Comparison of ENCODE assay signal across 28 mouse cellular contexts in genomic region chr17:32889611-32890010, GRCm38 (mm10). TPM values are rescaled to one million over a fixed set of nuclear protein-coding genes. Genes with fewer than 3 reads are reported as not detected.
A peak's percentile ranks its signal among the peaks of the same experiment; 100 is the strongest.
DNase-seq lines count a peak whose midpoint lies in the region; ATAC-seq and TF ChIP-seq lines count a peak whose summit lies in the region.
"Had no signal": no experiment of that assay in that cellular context is flagged by ENCODE, and none has a peak within 500 bp of the region (broad histone marks: within the 10 kb centered on the region; RNA-seq: fewer than 3 reads in every experiment).

No protein-coding gene starts in this region.

- H3K27ac ChIP-seq in heart, embryonic 15.5 days: no peak overlapping the region
- H3K27ac ChIP-seq in midbrain, embryonic 12.5 days (replicated peaks): no peak overlapping the region
- H3K27ac ChIP-seq in midbrain, embryonic 16.5 days (ENCODE audit: low read length): no peak overlapping the region
- no peak overlapping the region for H3K27ac ChIP-seq in cortical plate, adult 2 months (ENCODE audit: insufficient read depth, low read length)
- H3K27ac ChIP-seq: heart, embryonic 10.5 days; hindbrain, embryonic 10.5 days; kidney, postnatal 0 days; liver, embryonic 13.5 days; stomach, embryonic 15.5 days had no signal

- peak overlapping the region; percentile 77; the same call in 1 of the 2 replicates for H3K4me2 ChIP-seq in heart, embryonic 15.5 days
- peak overlapping the region; percentile 78; the same call in 1 of the 2 replicates for H3K4me2 ChIP-seq in midbrain, embryonic 12.5 days (replicated peaks)
- H3K4me2 ChIP-seq in midbrain, embryonic 16.5 days (ENCODE audit: low read length): no peak overlapping the region

- no peak for TF ChIP-seq POLR2A in cortical plate, adult 2 months (IDR thresholded peaks at IDR 0.05; ENCODE audit: extremely low read depth, insufficient read depth, low read length)

- 95% methylated on average over 6 of the region's 6 CpGs for WGBS in heart, embryonic 15.5 days
- 95% methylated on average over 6 of the region's 6 CpGs for WGBS in midbrain, embryonic 12.5 days
- 92% methylated on average over 6 of the region's 6 CpGs for WGBS in midbrain, embryonic 16.5 days

- TF ChIP-seq CTCF in cortical plate, adult 2 months (IDR thresholded peaks at IDR 0.05; ENCODE audit: extremely low read depth, insufficient read depth, low read length): no peak

- peaks cover 15% of the 10 kb centered on the region for H3K4me1 ChIP-seq in heart, embryonic 15.5 days (replicated peaks)
- peaks cover 16% of the 10 kb centered on the region for H3K4me1 ChIP-seq in midbrain, embryonic 12.5 days
- H3K4me1 ChIP-seq in midbrain, embryonic 16.5 days (ENCODE audit: control insufficient read depth, insufficient read depth, low read length): peaks cover 10% of the 10 kb centered on the region
- peaks cover 5% of the 10 kb centered on the region for H3K4me1 ChIP-seq in cortical plate, adult 2 months (ENCODE audit: control insufficient read depth, insufficient read depth, low read length)

- intact Hi-C loops in heart, postnatal 14 days (cut with DNase I): loop anchor here (5.0 to 10.0 kb wide), 2 partner anchors 58 to 105 kb away; partner anchors contain the start of genes Cyp4f13 and Zfp871

- ATAC-seq in heart, embryonic 15.5 days (replicated peaks; ENCODE audit: insufficient number of reproducible peaks, insufficient read depth, low FRiP score, low read depth): no peak
- no peak for ATAC-seq in midbrain, embryonic 12.5 days (ENCODE audit: low FRiP score, low read depth)
- ATAC-seq in midbrain, embryonic 16.5 days: no peak
- ATAC-seq: forebrain, embryonic 14.5 days; inflammation-experienced regulatory T-cells, adult 6 months had no signal

- no peaks in the 10 kb centered on the region for H3K9me3 ChIP-seq in heart, embryonic 15.5 days (replicated peaks)
- no peaks in the 10 kb centered on the region for H3K9me3 ChIP-seq in midbrain, embryonic 12.5 days
- no peaks in the 10 kb centered on the region for H3K9me3 ChIP-seq in midbrain, embryonic 16.5 days (replicated peaks; ENCODE audit: control insufficient read depth, low read length, poor library complexity, severe bottlenecking)
- H3K9me3 ChIP-seq: heart, embryonic 10.5 days; hindbrain, embryonic 10.5 days; liver, embryonic 13.5 days; stomach, embryonic 15.5 days had no signal

- H3K9ac ChIP-seq in heart, embryonic 15.5 days: no peak overlapping the region
- no peak overlapping the region for H3K9ac ChIP-seq in midbrain, embryonic 12.5 days (replicated peaks)
- no peak overlapping the region for H3K9ac ChIP-seq in midbrain, embryonic 16.5 days (ENCODE audit: low read depth, low read length)

- DNase-seq in adrenal gland, postnatal 10 days: peak; percentile 22
- no peak for DNase-seq in adrenal gland, postnatal 4 days (ENCODE audit: low spot score in 2 of 2)
- no peak for DNase-seq in heart, postnatal 14 days
- no peak for DNase-seq in kidney, postnatal 4 days
- DNase-seq: cerebellum, adult 11 months; cerebellum, adult 9-11 months; gastrocnemius, adult 2 months; kidney, adult 2 months; left cerebral cortex, postnatal 4 days; liver, embryonic 13.5 days; lung, embryonic 14.5 days; thymus, postnatal 25 days had no signal

- peaks cover 4% of the 10 kb centered on the region; the same call in 1 of the 2 replicates for H3K36me3 ChIP-seq in heart, embryonic 15.5 days
- peaks cover 14% of the 10 kb centered on the region; the same call in 1 of the 2 replicates for H3K36me3 ChIP-seq in midbrain, embryonic 12.5 days
- H3K36me3 ChIP-seq in midbrain, embryonic 16.5 days (ENCODE audit: control insufficient read depth, insufficient read depth, low read length): no peaks in the 10 kb centered on the region

- H3K27me3 ChIP-seq in heart, embryonic 15.5 days: no peaks in the 10 kb centered on the region
- no peaks in the 10 kb centered on the region for H3K27me3 ChIP-seq in midbrain, embryonic 12.5 days
- no peaks in the 10 kb centered on the region for H3K27me3 ChIP-seq in midbrain, embryonic 16.5 days (ENCODE audit: control insufficient read depth, insufficient read depth, low read depth, low read length)
- H3K27me3 ChIP-seq: liver, embryonic 13.5 days; stomach, embryonic 15.5 days had no signal

- no peak overlapping the region for H3K4me3 ChIP-seq in heart, embryonic 15.5 days
- no peak overlapping the region for H3K4me3 ChIP-seq in midbrain, embryonic 12.5 days
- no peak overlapping the region for H3K4me3 ChIP-seq in midbrain, embryonic 16.5 days (ENCODE audit: low read depth, low read length)
- peak overlapping the region; percentile 14; the same call in 1 of the 2 replicates for H3K4me3 ChIP-seq in cortical plate, adult 2 months (ENCODE audit: insufficient read depth, low read length)

RNA-seq across cellular contexts. Expression of gene Zfp870, which starts 1.8 kb away (rescaled TPM):
- 1 to 10 TPM; 7.3 to 9.2 TPM for total RNA-seq in adrenal gland, postnatal 10 days (2021)
- 10 to 100 TPM; 11.1 to 12.6 TPM for total RNA-seq in adrenal gland, postnatal 4 days (2021)
- 4.5 and 5.5 TPM in 2 replicates for polyA plus RNA-seq in heart, embryonic 15.5 days (2015; fragmentation: Nextera tagmentation; extraction: Ambion mirVana)
- total RNA-seq in heart, postnatal 14 days (2021): 1 to 10 TPM; 7.3 to 9.0 TPM
- polyA plus RNA-seq in midbrain, embryonic 12.5 days (2016; fragmentation: Nextera tagmentation; extraction: Ambion mirVana): 8.9 TPM in 2 replicates
- polyA plus RNA-seq in midbrain, embryonic 16.5 days (2015; fragmentation: Nextera tagmentation; extraction: Ambion mirVana): 8.3 and 9.0 TPM in 2 replicates
- 5.2 and 5.5 TPM in 2 replicates for polyA plus RNA-seq in cortical plate, adult 2 months (2012; rRNA removed)

RNA-seq across cellular contexts. Expression of gene Cyp4f14, which starts 27.5 kb away (rescaled TPM):
- 1 to 10 TPM; 2.0 to 2.1 TPM for total RNA-seq in adrenal gland, postnatal 10 days (2021)
- 1 to 10 TPM; 3.1 to 3.3 TPM for total RNA-seq in adrenal gland, postnatal 4 days (2021)
- not detected in 2 replicates for polyA plus RNA-seq in heart, embryonic 15.5 days (2015; fragmentation: Nextera tagmentation; extraction: Ambion mirVana)
- total RNA-seq in heart, postnatal 14 days (2021): not detected
- not detected in 2 replicates for polyA plus RNA-seq in midbrain, embryonic 12.5 days (2016; fragmentation: Nextera tagmentation; extraction: Ambion mirVana)
- 0.33 TPM in 1 of 2 replicates, not detected in the other for polyA plus RNA-seq in midbrain, embryonic 16.5 days (2015; fragmentation: Nextera tagmentation; extraction: Ambion mirVana)
- polyA plus RNA-seq in cortical plate, adult 2 months (2012; rRNA removed): 17.0 and 18.6 TPM in 2 replicates
- total RNA-seq: common myeloid progenitor, adult 5-6 weeks; megakaryocyte, adult 5-6 weeks; neutrophil, adult 5-6 weeks had no signal
- polyA plus RNA-seq: embryonic facial prominence, embryonic 11.5 days; erythroblast, embryonic 14.5 days; forebrain, embryonic 14.5 days; heart, embryonic 10.5 days; heart, postnatal 0 days; hindbrain, embryonic 10.5 days; inflammation-experienced regulatory T-cells, adult 6 months; kidney, postnatal 0 days; liver, embryonic 13.5 days; lung, embryonic 14.5 days had no signal

RNA-seq across cellular contexts. Expression of gene Cyp4f13, which starts 57.6 kb away (rescaled TPM):
- 10 to 100 TPM; 41.5 to 56.3 TPM for total RNA-seq in adrenal gland, postnatal 10 days (2021)
- total RNA-seq in adrenal gland, postnatal 4 days (2021): 10 to 100 TPM; 71.3 to 72.6 TPM
- polyA plus RNA-seq in heart, embryonic 15.5 days (2015; fragmentation: Nextera tagmentation; extraction: Ambion mirVana): 10.0 and 11.6 TPM in 2 replicates
- total RNA-seq in heart, postnatal 14 days (2021): 10 to 100 TPM; 13.8 to 22.3 TPM
- polyA plus RNA-seq in midbrain, embryonic 12.5 days (2016; fragmentation: Nextera tagmentation; extraction: Ambion mirVana): 5.5 and 5.9 TPM in 2 replicates
- 7.4 and 8.8 TPM in 2 replicates for polyA plus RNA-seq in midbrain, embryonic 16.5 days (2015; fragmentation: Nextera tagmentation; extraction: Ambion mirVana)
- polyA plus RNA-seq in cortical plate, adult 2 months (2012; rRNA removed): 32.8 and 37.6 TPM in 2 replicates

RNA-seq across cellular contexts. Expression of gene Zfp799, which starts 59.5 kb away (rescaled TPM):
- total RNA-seq in adrenal gland, postnatal 10 days (2021): 10 to 100 TPM in 1 of 2 experiments, 1 to 10 TPM in 1; 9.6 to 15.4 TPM
- total RNA-seq in adrenal gland, postnatal 4 days (2021): 10 to 100 TPM; 22.0 to 22.2 TPM
- polyA plus RNA-seq in heart, embryonic 15.5 days (2015; fragmentation: Nextera tagmentation; extraction: Ambion mirVana): 6.2 and 8.2 TPM in 2 replicates
- total RNA-seq in heart, postnatal 14 days (2021): 10 to 100 TPM; 11.8 to 12.0 TPM
- polyA plus RNA-seq in midbrain, embryonic 12.5 days (2016; fragmentation: Nextera tagmentation; extraction: Ambion mirVana): 18.6 and 20.4 TPM in 2 replicates
- polyA plus RNA-seq in midbrain, embryonic 16.5 days (2015; fragmentation: Nextera tagmentation; extraction: Ambion mirVana): 15.1 and 19.1 TPM in 2 replicates
- polyA plus RNA-seq in cortical plate, adult 2 months (2012; rRNA removed): 12.5 and 14.7 TPM in 2 replicates
- polyA plus RNA-seq: erythroblast, embryonic 14.5 days had no signal

Comparison
In these comparisons a context has a peak if more than half of its experiments do, and no peak if none do; other contexts are left out.
1. RNA of gene Cyp4f14, which starts 27.5 kb away (polyA plus RNA-seq): 17.0 to 18.6 TPM in cortical plate, adult 2 months; 0.33 TPM in midbrain, embryonic 16.5 days, not detected in heart, embryonic 15.5 days and not detected in midbrain, embryonic 12.5 days; every median in the first group is over 10 times any median in the second.